Mouse (Mus musculus) cerebellum, adult 2 months (tissue): ENCODE measurements around the gene Krt71.

Source experiments
- CTCF ChIP-seq: fragments of 200-500 bp; IDR thresholded peaks from 2 replicates; pipeline ENCODE4 v1.5.1; 2011; ENCODE audit warnings: low read depth, mild to moderate bottlenecking, control low read depth, low read length, moderate library complexity, borderline replicate concordance; ENCODE audit not compliant: insufficient read depth
- POLR2A ChIP-seq: fragments of 200-500 bp; IDR thresholded peaks from 2 replicates; pipeline ENCODE4 v1.6.1; 2011; ENCODE audit warnings: low read length, control low read depth, borderline replicate concordance; ENCODE audit not compliant: insufficient read depth

DNA sequence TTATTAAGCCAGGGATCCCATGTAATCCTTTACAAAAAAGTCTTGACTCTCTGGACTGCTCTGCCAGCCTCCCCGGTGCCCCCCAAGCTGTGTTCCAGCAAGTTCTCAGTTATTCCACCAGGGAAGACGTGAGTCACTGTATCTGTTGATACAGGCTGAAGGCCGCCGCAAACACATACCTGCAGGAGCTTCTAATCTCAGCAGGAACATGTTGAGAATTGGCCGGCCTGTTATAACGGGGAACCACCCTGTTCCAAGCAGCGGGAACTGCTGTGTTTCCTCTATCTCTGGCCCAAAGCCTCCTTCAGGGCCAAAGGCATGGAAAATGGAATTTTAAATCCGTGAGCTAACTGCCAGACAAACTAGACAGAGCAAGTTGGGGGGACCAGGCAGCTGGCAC lies 29.2 kb downstream of the Krt71 start:
- TF ChIP-seq POLR2A (no peak), CTCF (no peak)
